In genomic region chr13:89741766-89742685, GRCm38 (mm10) we compare ENCODE assay signal across 8 mouse cellular contexts. TPM values are rescaled to one million over a fixed set of nuclear protein-coding genes. Genes with fewer than 3 reads are reported as not detected.
DNase-seq lines count a peak whose midpoint lies in the region; ATAC-seq lines count a peak whose summit lies in the region.

Gene Vcan, minus strand, starts transcription at chr13:89742509.

- H3K4me3 ChIP-seq in forebrain, embryonic 12.5 days (replicated peaks) = peak within 1 kb of the TSS; percentile 68
- peak within 1 kb of the TSS; percentile 67 for H3K4me3 ChIP-seq in heart, embryonic 16.5 days (ENCODE audit: low read length)

- H3K4me2 ChIP-seq in forebrain, embryonic 12.5 days = peak within 1 kb of the TSS; percentile 88
- peak within 1 kb of the TSS; percentile 79 for H3K4me2 ChIP-seq in heart, embryonic 16.5 days (ENCODE audit: low read depth, low read length)

- ATAC-seq in CD4-positive, CD25-positive, alpha-beta regulatory T cell, adult 4 months = peak; percentile 19
- peak; percentile 66 for ATAC-seq in forebrain, embryonic 12.5 days (ENCODE audit: low FRiP score)
- peak; percentile 43 for ATAC-seq in heart, embryonic 16.5 days (replicated peaks; ENCODE audit: extremely low read depth, insufficient read depth, low FRiP score)

- H3K4me1 ChIP-seq in forebrain, embryonic 12.5 days = peaks cover 27% of the 10 kb centered on the region
- peaks cover 25% of the 10 kb centered on the region for H3K4me1 ChIP-seq in heart, embryonic 16.5 days (ENCODE audit: control insufficient read depth, insufficient read depth, low read length)

- peak; percentile 37 for DNase-seq in adrenal gland, postnatal 14 days
- DNase-seq in layer of hippocampus, adult 8-10 months (ENCODE audit: low spot score in 2 of 2) = peak in 1 of 2 experiments; percentile 12
- peak; percentile 33 for DNase-seq in lung, postnatal 10 days
- peak; percentile 64 for DNase-seq in retina, embryonic 14.5 days (ENCODE audit: low spot score)
- DNase-seq in spleen, postnatal 4 days (ENCODE audit: low spot score in 2 of 2) = no peak

- no peaks in the 10 kb centered on the region for H3K36me3 ChIP-seq in forebrain, embryonic 12.5 days (replicated peaks)
- H3K36me3 ChIP-seq in heart, embryonic 16.5 days (ENCODE audit: control insufficient read depth, insufficient read depth) = no peaks in the 10 kb centered on the region

- under 1% methylated on average over 40 of the region's 40 CpGs for WGBS in forebrain, embryonic 12.5 days
- under 1% methylated on average over 40 of the region's 40 CpGs for whole genome bisulfite sequencing in heart, embryonic 16.5 days

- no peaks in the 10 kb centered on the region for H3K9me3 ChIP-seq in forebrain, embryonic 12.5 days
- H3K9me3 ChIP-seq in heart, embryonic 16.5 days (replicated peaks; ENCODE audit: control insufficient read depth, low read length) = no peaks in the 10 kb centered on the region

- H3K9ac ChIP-seq in forebrain, embryonic 12.5 days = peak within 1 kb of the TSS; percentile 82
- H3K9ac ChIP-seq in heart, embryonic 16.5 days (ENCODE audit: low read length) = peak within 1 kb of the TSS; percentile 83

- no peaks in the 10 kb centered on the region for H3K27me3 ChIP-seq in forebrain, embryonic 12.5 days
- H3K27me3 ChIP-seq in heart, embryonic 16.5 days (ENCODE audit: control insufficient read depth, insufficient read depth, low read length) = no peaks in the 10 kb centered on the region

- peak within 1 kb of the TSS; percentile 88 for H3K27ac ChIP-seq in forebrain, embryonic 12.5 days
- H3K27ac ChIP-seq in heart, embryonic 16.5 days (ENCODE audit: low read length) = peak within 1 kb of the TSS; percentile 91

RNA-seq across cellular contexts. Expression of gene Vcan, which starts in this region (rescaled TPM):
- 1 to 10 TPM in 1 of 2 experiments, under 1 TPM in 1; 0.20 to 1.2 TPM for polyA plus RNA-seq in CD4-positive, CD25-positive, alpha-beta regulatory T cell, adult 4 months (2017; shearing (Covaris generic))
- total RNA-seq in adrenal gland, postnatal 14 days (2021) = 6.1 and 8.5 TPM in 2 replicates
- 65.4 and 65.8 TPM in 2 replicates for polyA plus RNA-seq in forebrain, embryonic 12.5 days (2016; fragmentation: Nextera tagmentation; extraction: Ambion mirVana)
- polyA plus RNA-seq in heart, embryonic 16.5 days (2015; fragmentation: Nextera tagmentation; extraction: Ambion mirVana) = 36.5 and 46.5 TPM in 2 replicates
- 10 to 100 TPM; 15.6 to 17.8 (median 16.7) TPM for total RNA-seq in layer of hippocampus, adult 8-10 months (2022)

Comparison
In these comparisons a context has a peak if more than half of its experiments do, and no peak if none do; other contexts are left out.
1. RNA of gene Vcan (polyA plus RNA-seq): 65.4 to 65.8 TPM in forebrain, embryonic 12.5 days and 36.5 to 46.5 TPM in heart, embryonic 16.5 days; 0.20 to 1.2 TPM in CD4-positive, CD25-positive, alpha-beta regulatory T cell, adult 4 months; every median in the first group is over 10 times any median in the second.
2. DNase-seq: peak in adrenal gland, postnatal 14 days (single experiment), lung, postnatal 10 days (single experiment) and retina, embryonic 14.5 days (single experiment); none in spleen, postnatal 4 days (0 of 2).
3. Peak in every context shown above with its lines, with median percentiles within 50 percentile points of each other: ATAC-seq.